Mouse (Mus musculus) heart, embryonic 16.5 days (tissue): ENCODE results near the gene Smarcc1. TPM values are rescaled to one million over a fixed set of nuclear protein-coding genes. Genes with fewer than 3 reads are reported as not detected.

Experiments used
- ATAC-seq: fragments of 200-750 bp; cut with Nextera tagmentation; replicated peaks from 2 replicates; pipeline ENCODE4 v1.8.0; 2017; ENCODE audit warnings: moderate number of reproducible peaks; ENCODE audit not compliant: insufficient read depth, low FRiP score; ENCODE audit errors: extremely low read depth
- H3K27ac ChIP-seq: fragments of 300-500 bp; sonication (generic); 2 replicates; pipeline ENCODE4 v1.5.1; 2014; ENCODE audit warnings: mild to moderate bottlenecking, low read length, control low read depth, moderate library complexity
- H3K27me3 ChIP-seq: fragments of 300-500 bp; sonication (generic); 2 replicates; pipeline ENCODE4 v1.6.1; 2014; ENCODE audit warnings: low read length, mixed read lengths; ENCODE audit not compliant: control insufficient read depth, insufficient read depth
- H3K36me3 ChIP-seq: fragments of 300-500 bp; sonication (generic); 2 replicates; pipeline ENCODE4 v1.6.1; 2014; ENCODE audit not compliant: control insufficient read depth, insufficient read depth
- H3K4me1 ChIP-seq: fragments of 300-500 bp; sonication (generic); 2 replicates; pipeline ENCODE4 v1.6.1; 2014; ENCODE audit warnings: low read length, mixed read lengths; ENCODE audit not compliant: control insufficient read depth, insufficient read depth
- H3K4me2 ChIP-seq: fragments of 300-500 bp; sonication (generic); 2 replicates; pipeline ENCODE4 v1.6.1; 2014; ENCODE audit warnings: low read depth, mild to moderate bottlenecking, control low read depth, low read length
- H3K4me3 ChIP-seq: fragments of 300-500 bp; sonication (generic); 2 replicates; pipeline ENCODE4 v1.5.1; 2014; ENCODE audit warnings: mild to moderate bottlenecking, control low read depth, low read length
- H3K9ac ChIP-seq: fragments of 300-500 bp; sonication (generic); 2 replicates; pipeline ENCODE4 v1.6.1; 2014; ENCODE audit warnings: low read length, control low read depth
- H3K9me3 ChIP-seq: fragments of 300-500 bp; sonication (generic); replicated peaks from 2 replicates; pipeline ENCODE4 v1.6.1; 2016; ENCODE audit warnings: low read length; ENCODE audit not compliant: control insufficient read depth
- whole genome bisulfite sequencing: fragments of 180-500 bp; shearing (Covaris S2); extraction: QIAGEN DNeasy Blood & Tissue Kit; methylation state at CpG from one replicate; pipeline ENCODE4 v1.1.7; 2014; 5-methylcytosine and 5-hydroxymethylcytosine counted together
- microRNA-seq: library from miRNA; unstranded; fragments of <30 nt; microRNA quantifications from one replicate; pipeline ENCODE4, GENCODE M21; 2017
- polyA plus RNA-seq: library from polyadenylated mRNA; unstranded; fragments of >200 nt; fragmentation: Nextera tagmentation; extraction: Ambion mirVana; gene quantifications from 2 replicates; pipeline ENCODE4 v1.2.1, GENCODE M21; 2015

Smarcc1 gene
- polyA plus RNA-seq, 1 experiment from 2014 or later, result 56.7 TPM

DNA sequence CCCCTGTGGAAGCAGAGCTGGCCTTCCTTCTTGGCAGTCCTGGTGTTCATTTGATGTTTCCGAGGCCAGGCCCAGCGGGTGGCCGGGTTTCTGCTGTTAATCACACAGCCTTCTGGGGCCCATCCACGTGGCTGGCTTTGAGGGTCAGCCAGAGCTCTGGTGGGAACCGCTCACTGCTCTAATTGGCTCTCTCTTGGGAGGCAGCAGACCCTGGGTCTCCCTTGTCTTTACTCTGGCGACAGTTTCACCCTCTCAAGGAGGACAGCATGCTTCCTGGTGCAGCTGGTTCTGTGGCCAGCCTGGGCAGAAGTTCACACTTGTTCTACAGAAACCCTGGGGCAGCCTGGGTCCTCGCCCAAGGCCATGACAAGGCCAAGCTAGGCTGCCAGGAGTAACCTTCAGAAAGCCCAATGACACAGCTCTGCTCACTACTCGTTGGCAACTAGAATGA, 159.9 kb downstream of the Smarcc1 start:
- Histone ChIP-seq H3K4me2 (no peak overlapping the region), H3K4me3 (no peak overlapping the region), H3K27ac (no peak overlapping the region), H3K27me3 (no peaks in the 10 kb centered on the region), H3K36me3 (no peaks in the 10 kb centered on the region), H3K4me1 (no peaks in the 10 kb centered on the region), H3K9ac (no peak overlapping the region), H3K9me3 (no peaks in the 10 kb centered on the region)
- WGBS, result 43% methylated on average over 8 of the region's 8 CpGs
- ATAC-seq, result no peak

- Histone ChIP-seq H3K27me3 (no peaks in the 10 kb centered on the region), H3K4me3 (no peak overlapping the region), H3K9ac (no peak overlapping the region), H3K4me2 (no peak overlapping the region), H3K36me3 (no peaks in the 10 kb centered on the region), H3K9me3 (no peaks in the 10 kb centered on the region), H3K27ac (no peak overlapping the region), H3K4me1 (no peaks in the 10 kb centered on the region)
- WGBS, result 86% methylated on average over 8 of the region's 10 CpGs
- ATAC-seq, result no peak
Measured at GRCm38 (mm10) chr9:110284075-110284697, 166.7 kb downstream of the Smarcc1 start.

DNA sequence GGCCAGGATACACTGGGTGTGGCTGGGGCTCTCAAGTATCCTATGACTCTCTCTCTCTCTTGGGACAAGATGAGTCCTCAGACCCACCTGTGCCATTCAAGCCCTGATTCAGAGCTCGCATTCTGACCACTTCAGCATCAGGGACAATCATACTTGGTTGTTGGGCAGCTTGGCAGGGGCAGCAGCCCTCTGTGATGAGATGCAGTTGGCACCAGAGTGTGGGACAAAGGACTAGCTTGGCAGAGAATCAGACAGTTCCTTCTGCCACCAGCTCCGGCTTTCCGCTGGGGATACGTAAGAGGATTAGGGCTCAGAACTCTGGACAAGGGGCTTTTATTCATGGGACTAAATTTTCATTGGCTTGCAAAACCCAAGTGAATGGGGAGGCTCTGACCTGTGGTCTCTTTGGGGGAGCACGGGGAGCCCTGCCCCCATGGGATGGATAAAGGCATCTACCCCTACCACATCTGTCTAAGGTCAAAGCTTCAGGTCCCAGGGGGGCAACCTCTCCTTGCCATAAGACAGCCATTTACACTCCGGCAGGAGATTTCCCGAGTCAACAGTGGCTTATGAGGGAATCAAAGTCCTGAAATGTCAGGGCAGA, 169.9 kb downstream of the Smarcc1 start:
- no peaks in the 10 kb centered on the region; the same call in 1 of the 2 replicates for H3K9me3 ChIP-seq
- ATAC-seq, result no peak
- no peak overlapping the region for H3K9ac ChIP-seq
- no peak overlapping the region for H3K4me2 ChIP-seq
- no peak overlapping the region for H3K4me3 ChIP-seq
- WGBS, result 73% methylated on average over 7 of the region's 7 CpGs
- no peaks in the 10 kb centered on the region for H3K36me3 ChIP-seq
- H3K27me3 ChIP-seq, result no peaks in the 10 kb centered on the region
- H3K4me1 ChIP-seq, result no peaks in the 10 kb centered on the region
- no peak overlapping the region for H3K27ac ChIP-seq

Small RNAs within 50 kb of the gene (microRNA-seq; reads per million reads assigned to microRNA genes)
- gene Mir6236, result 148 reads per million, percentile 56 among the genes with 10 or more reads in this experiment

Other genes with a start within 250 kb of the Smarcc1 start
- 14.2 and 14.3 TPM in 2 replicates for gene Cdc25a, start 242.1 kb upstream of the Smarcc1 start, polyA plus RNA-seq
- gene Map4, start 186.2 kb upstream of the Smarcc1 start, polyA plus RNA-seq, result 88.0 and 89.1 TPM in 2 replicates
- gene Dhx30, start 122 bp downstream of the Smarcc1 start, polyA plus RNA-seq, result 96.2 and 101 TPM in 2 replicates
- 1.2 and 1.4 TPM in 2 replicates for gene Cspg5, start 126.1 kb downstream of the Smarcc1 start, polyA plus RNA-seq
- 12.4 and 14.9 TPM in 2 replicates for gene Elp6, start 187.5 kb downstream of the Smarcc1 start, polyA plus RNA-seq
- gene Scap, start 215.6 kb downstream of the Smarcc1 start, polyA plus RNA-seq, result 20.9 and 22.2 TPM in 2 replicates